Mouse (Mus musculus): Measurements from ENCODE around the gene Gtpbp2. TPM values are rescaled to one million over a fixed set of nuclear protein-coding genes. Genes with fewer than 3 reads are reported as not detected.
A peak's percentile ranks its signal among the peaks of the same experiment; 100 is the strongest.

Gene Gtpbp2
- polyA plus RNA-seq, 1 experiment, result 14.4 TPM

GRCm38 (mm10) chr17:46167014-46167413, 6.2 kb downstream of the Gtpbp2 start:
- Histone ChIP-seq H3K79me3 (ENCODE audit: low read depth) (peaks cover 4% of the 10 kb centered on the region), H3K4me3 (ENCODE audit: insufficient read depth, poor library complexity, severe bottlenecking) (no peak overlapping the region), H3K27me3 (ENCODE audit: control insufficient read depth, insufficient read depth, insufficient read length) (no peaks in the 10 kb centered on the region), H3K36me3 (ENCODE audit: control insufficient read depth, insufficient read depth) (peaks cover 68% of the 10 kb centered on the region), H3K79me2 (ENCODE audit: control insufficient read depth, insufficient read depth) (peaks cover 8% of the 10 kb centered on the region), H3ac (ENCODE audit: control insufficient read depth, insufficient read length, low read depth) (no peak overlapping the region)
- TF ChIP-seq CTCF (IDR thresholded peaks at IDR 0.05; ENCODE audit: control insufficient read depth, insufficient read depth, insufficient read length) (peak; percentile 9), MYOD1 (IDR thresholded peaks at IDR 0.05; ENCODE audit: control insufficient read depth, insufficient read length, low read depth) (no peak), FOSL1 (IDR thresholded peaks at IDR 0.05; ENCODE audit: insufficient read depth, low read length, poor library complexity, severe bottlenecking) (no peak), USF1 (IDR thresholded peaks at IDR 0.05; ENCODE audit: low read depth) (no peak), MYOG (IDR thresholded peaks at IDR 0.05; ENCODE audit: control insufficient read depth, extremely low read depth, insufficient read length) (no peak)

GRCm38 (mm10) chr17:46168318-46168717, 7.5 kb downstream of the Gtpbp2 start:
- TF ChIP-seq USF1 (IDR thresholded peaks at IDR 0.05; ENCODE audit: low read depth), result no peak
- peak; percentile 61 for TF ChIP-seq MAX (IDR thresholded peaks at IDR 0.05)
- peak; percentile 95 for TF ChIP-seq MYOD1 (IDR thresholded peaks at IDR 0.05; ENCODE audit: control insufficient read depth, insufficient read length, low read depth)
- H3K36me3 ChIP-seq (ENCODE audit: control insufficient read depth, insufficient read depth), result peaks cover 81% of the 10 kb centered on the region
- peaks cover under 1% of the 10 kb centered on the region for H3K79me3 ChIP-seq (ENCODE audit: low read depth)
- no peaks in the 10 kb centered on the region for H3K27me3 ChIP-seq (ENCODE audit: control insufficient read depth, insufficient read depth, insufficient read length)
- H3K4me3 ChIP-seq (ENCODE audit: insufficient read depth, poor library complexity, severe bottlenecking), result no peak overlapping the region
- no peaks in the 10 kb centered on the region for H3K79me2 ChIP-seq (ENCODE audit: control insufficient read depth, insufficient read depth)
- no peak overlapping the region for H3ac ChIP-seq (ENCODE audit: control insufficient read depth, insufficient read length, low read depth)

DNA sequence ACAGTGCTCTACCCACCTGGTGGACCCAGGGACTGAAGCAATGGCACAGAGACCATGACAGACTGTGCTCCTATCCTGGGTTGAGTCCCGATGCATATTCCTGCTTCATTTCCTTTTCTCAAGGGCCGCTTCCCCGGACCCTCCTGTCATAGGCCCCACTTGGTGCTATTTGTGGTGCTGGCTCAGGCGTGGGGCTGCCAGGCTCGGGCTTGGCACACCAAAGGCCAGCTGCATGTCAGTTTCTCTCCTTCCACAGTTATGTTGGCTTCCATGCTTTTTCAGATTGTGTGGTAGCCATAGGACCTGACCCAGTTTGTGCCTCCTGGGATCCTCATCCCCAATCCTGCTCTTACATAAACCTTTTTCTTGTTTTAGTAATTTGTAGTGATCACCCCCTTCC, 7.9 kb downstream of the Gtpbp2 start:
- H3K27me3 ChIP-seq (ENCODE audit: control insufficient read depth, insufficient read depth, insufficient read length), result no peaks in the 10 kb centered on the region
- H3K36me3 ChIP-seq (ENCODE audit: control insufficient read depth, insufficient read depth), result peaks cover 84% of the 10 kb centered on the region
- no peak overlapping the region for H3K4me3 ChIP-seq (ENCODE audit: insufficient read depth, poor library complexity, severe bottlenecking)
- no peaks in the 10 kb centered on the region for H3K79me2 ChIP-seq (ENCODE audit: control insufficient read depth, insufficient read depth)
- H3K79me3 ChIP-seq (ENCODE audit: low read depth), result peaks cover 2% of the 10 kb centered on the region
- TF ChIP-seq MYOG (IDR thresholded peaks at IDR 0.05; ENCODE audit: control insufficient read depth, extremely low read depth, insufficient read length) (no peak), CTCF (IDR thresholded peaks at IDR 0.05; ENCODE audit: control insufficient read depth, insufficient read depth, insufficient read length) (no peak), CEBPB (IDR thresholded peaks at IDR 0.05; ENCODE audit: low read depth) (no peak), FOSL1 (IDR thresholded peaks at IDR 0.05; ENCODE audit: insufficient read depth, low read length, poor library complexity, severe bottlenecking) (no peak), MYOD1 (IDR thresholded peaks at IDR 0.05; ENCODE audit: control insufficient read depth, insufficient read length, low read depth) (no peak), MAX (IDR thresholded peaks at IDR 0.05) (no peak), USF1 (IDR thresholded peaks at IDR 0.05; ENCODE audit: low read depth) (no peak)
- H3ac ChIP-seq (ENCODE audit: control insufficient read depth, insufficient read length, low read depth), result no peak overlapping the region

DNA sequence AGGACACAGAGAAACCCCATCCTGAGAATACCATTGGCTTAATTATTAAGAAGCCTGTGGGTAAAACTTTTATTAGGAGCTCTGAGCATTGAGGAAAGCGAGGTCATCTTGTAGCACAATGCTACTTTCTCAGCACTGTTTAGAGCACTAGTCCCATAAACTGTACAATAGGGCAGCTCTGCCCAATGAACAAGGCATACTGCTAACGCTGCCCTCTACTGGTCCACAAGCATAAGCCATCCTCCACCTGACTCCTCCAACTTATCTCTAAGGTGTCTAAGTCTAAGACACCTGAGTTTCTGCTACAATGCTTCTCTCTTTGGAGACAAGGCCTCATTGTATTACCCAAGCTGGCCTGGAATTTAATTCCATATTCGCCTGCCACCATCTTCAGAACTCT, 9.7 kb downstream of the Gtpbp2 start:
- Histone ChIP-seq H3K36me3 (ENCODE audit: control insufficient read depth, insufficient read depth) (peaks cover 76% of the 10 kb centered on the region), H3K4me3 (ENCODE audit: insufficient read depth, poor library complexity, severe bottlenecking) (no peak overlapping the region), H3K79me3 (ENCODE audit: low read depth) (peaks cover 2% of the 10 kb centered on the region), H3ac (ENCODE audit: control insufficient read depth, insufficient read length, low read depth) (no peak overlapping the region), H3K79me2 (ENCODE audit: control insufficient read depth, insufficient read depth) (no peaks in the 10 kb centered on the region), H3K27me3 (ENCODE audit: control insufficient read depth, insufficient read depth, insufficient read length) (no peaks in the 10 kb centered on the region)
- TF ChIP-seq FOSL1 (IDR thresholded peaks at IDR 0.05; ENCODE audit: insufficient read depth, low read length, poor library complexity, severe bottlenecking), result no peak
- no peak for TF ChIP-seq MAX (IDR thresholded peaks at IDR 0.05)
- TF ChIP-seq CEBPB (IDR thresholded peaks at IDR 0.05; ENCODE audit: low read depth), result no peak
- TF ChIP-seq CTCF (IDR thresholded peaks at IDR 0.05; ENCODE audit: control insufficient read depth, insufficient read depth, insufficient read length), result peak; percentile 8
- no peak for TF ChIP-seq MYOG (IDR thresholded peaks at IDR 0.05; ENCODE audit: control insufficient read depth, extremely low read depth, insufficient read length)
- no peak for TF ChIP-seq MYOD1 (IDR thresholded peaks at IDR 0.05; ENCODE audit: control insufficient read depth, insufficient read length, low read depth)
- no peak for TF ChIP-seq USF1 (IDR thresholded peaks at IDR 0.05; ENCODE audit: low read depth)

- H3K4me3 ChIP-seq (ENCODE audit: insufficient read depth, poor library complexity, severe bottlenecking), result no peak overlapping the region
- H3K79me3 ChIP-seq (ENCODE audit: low read depth), result no peaks in the 10 kb centered on the region
- H3K36me3 ChIP-seq (ENCODE audit: control insufficient read depth, insufficient read depth), result peaks cover 87% of the 10 kb centered on the region
- no peaks in the 10 kb centered on the region for H3K79me2 ChIP-seq (ENCODE audit: control insufficient read depth, insufficient read depth)
- no peak for TF ChIP-seq MAX (IDR thresholded peaks at IDR 0.05)
- TF ChIP-seq MYOG (IDR thresholded peaks at IDR 0.05; ENCODE audit: control insufficient read depth, extremely low read depth, insufficient read length), result no peak
- no peak for TF ChIP-seq CEBPB (IDR thresholded peaks at IDR 0.05; ENCODE audit: low read depth)
- no peak for TF ChIP-seq MYOD1 (IDR thresholded peaks at IDR 0.05; ENCODE audit: control insufficient read depth, insufficient read length, low read depth)
- TF ChIP-seq USF1 (IDR thresholded peaks at IDR 0.05; ENCODE audit: low read depth), result no peak
- no peak for TF ChIP-seq CTCF (IDR thresholded peaks at IDR 0.05; ENCODE audit: control insufficient read depth, insufficient read depth, insufficient read length)
- TF ChIP-seq FOSL1 (IDR thresholded peaks at IDR 0.05; ENCODE audit: insufficient read depth, low read length, poor library complexity, severe bottlenecking), result no peak
- H3K27me3 ChIP-seq (ENCODE audit: control insufficient read depth, insufficient read depth, insufficient read length), result no peaks in the 10 kb centered on the region
- no peak overlapping the region for H3ac ChIP-seq (ENCODE audit: control insufficient read depth, insufficient read length, low read depth)
Measured at GRCm38 (mm10) chr17:46182273-46182672, 21.4 kb downstream of the Gtpbp2 start.

DNA sequence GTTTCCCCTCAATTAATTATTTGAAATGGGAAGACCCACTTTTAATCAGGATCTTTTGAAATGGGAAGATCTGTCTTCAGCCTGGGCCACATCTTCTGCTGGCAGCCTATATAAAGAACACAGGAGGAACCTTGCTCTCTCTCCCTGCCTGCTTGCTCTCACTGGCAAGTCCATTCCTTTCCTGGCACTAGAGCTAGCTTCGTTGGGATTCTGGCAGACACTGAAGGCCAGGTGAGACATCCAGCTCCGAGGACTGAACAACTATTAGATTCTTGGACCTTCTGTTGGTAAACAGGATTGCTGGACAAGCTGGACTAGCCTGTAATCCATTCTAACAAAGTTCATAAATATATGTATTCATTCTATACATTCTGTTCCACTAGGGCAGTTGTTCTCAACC, 28.0 kb downstream of the Gtpbp2 start:
- Histone ChIP-seq H3K79me3 (ENCODE audit: low read depth) (peaks cover 6% of the 10 kb centered on the region), H3K36me3 (ENCODE audit: control insufficient read depth, insufficient read depth) (peaks cover 77% of the 10 kb centered on the region), H3K27me3 (ENCODE audit: control insufficient read depth, insufficient read depth, insufficient read length) (no peaks in the 10 kb centered on the region), H3K4me3 (ENCODE audit: insufficient read depth, poor library complexity, severe bottlenecking) (no peak overlapping the region), H3ac (ENCODE audit: control insufficient read depth, insufficient read length, low read depth) (no peak overlapping the region), H3K79me2 (ENCODE audit: control insufficient read depth, insufficient read depth) (peaks cover 20% of the 10 kb centered on the region)
- no peak for TF ChIP-seq MAX (IDR thresholded peaks at IDR 0.05)
- no peak for TF ChIP-seq MYOG (IDR thresholded peaks at IDR 0.05; ENCODE audit: control insufficient read depth, extremely low read depth, insufficient read length)
- no peak for TF ChIP-seq CEBPB (IDR thresholded peaks at IDR 0.05; ENCODE audit: low read depth)
- TF ChIP-seq USF1 (IDR thresholded peaks at IDR 0.05; ENCODE audit: low read depth), result no peak
- TF ChIP-seq MYOD1 (IDR thresholded peaks at IDR 0.05; ENCODE audit: control insufficient read depth, insufficient read length, low read depth), result no peak
- no peak for TF ChIP-seq FOSL1 (IDR thresholded peaks at IDR 0.05; ENCODE audit: insufficient read depth, low read length, poor library complexity, severe bottlenecking)
- TF ChIP-seq CTCF (IDR thresholded peaks at IDR 0.05; ENCODE audit: control insufficient read depth, insufficient read depth, insufficient read length), result no peak

Data from C2C12 (cell line).